Mouse (Mus musculus) megakaryocyte, embryonic 14.5 days (primary cell): ENCODE measurements around the gene Atp2b4. TPM values are rescaled to one million over a fixed set of nuclear protein-coding genes. Genes with fewer than 3 reads are reported as not detected.
"Not testable (repeated sequence)": the region's sequence is repeated elsewhere in the genome, so short reads cannot be mapped to it uniquely, and the experiment has no call there.

Source experiments
- H3K27me3 ChIP-seq: replicated peaks from 2 replicates; pipeline ENCODE3; 2012; ENCODE audit warnings: inconsistent platforms
- H3K36me3 ChIP-seq: replicated peaks from 2 replicates; pipeline ENCODE3; 2012; ENCODE audit warnings: low read length, inconsistent platforms, mixed read lengths
- H3K4me1 ChIP-seq: 2 replicates; pipeline ENCODE4 v1.6.1; 2012; ENCODE audit warnings: inconsistent platforms
- H3K4me3 ChIP-seq: replicated peaks from 2 replicates; pipeline ENCODE3; 2012; ENCODE audit warnings: moderate library complexity, mild to moderate bottlenecking, inconsistent platforms
- H3K9me3 ChIP-seq: 2 replicates; pipeline ENCODE4 v1.6.1; 2012; ENCODE audit warnings: inconsistent platforms
- FLI1 ChIP-seq: IDR thresholded peaks from 2 replicates; pipeline ENCODE4 v1.6.1; 2012; ENCODE audit warnings: low read length, inconsistent platforms, mixed read lengths
- GATA1 ChIP-seq: IDR thresholded peaks from 3 replicates; pipeline ENCODE4 v1.6.1; 2012; ENCODE audit warnings: mixed read lengths, low read length, inconsistent platforms, borderline replicate concordance
- polyA plus RNA-seq: library from polyadenylated mRNA; stranded (reverse); fragments of >175 nt; gene quantifications from 2 replicates; pipeline ENCODE4 v1.2.3, GENCODE M21; 2012; ENCODE audit warnings: low replicate concordance; ENCODE audit not compliant: insufficient read depth

Atp2b4 gene
- polyA plus RNA-seq, 1 experiment, result 3.9 TPM

DNA sequence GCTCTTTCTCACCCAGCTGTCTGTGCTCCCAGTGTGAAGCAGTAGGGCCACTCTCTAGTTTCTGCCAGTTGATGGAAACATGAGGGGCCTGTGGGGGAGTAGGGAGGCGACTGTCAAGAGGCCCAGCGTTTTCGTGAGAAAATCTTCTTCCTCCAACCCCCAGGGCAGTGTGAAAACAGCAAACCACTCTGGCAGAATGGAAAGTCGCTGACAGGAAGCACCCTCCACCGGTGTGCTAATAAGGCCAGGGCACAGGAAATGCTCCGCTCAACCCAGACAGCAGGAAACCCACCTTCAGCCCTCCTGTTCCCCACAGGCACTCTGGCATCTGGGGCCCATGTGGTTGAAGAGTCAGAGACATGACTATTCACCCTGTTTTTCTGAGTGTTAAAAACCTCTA, 110.9 kb downstream of the Atp2b4 start, which contains the start of gene Lax1:
Gene Lax1 (minus strand): TSS at position 212 of the 400 bp plus-strand sequence.
- peak within 1 kb of the TSS; percentile 60 for H3K4me3 ChIP-seq
- H3K4me1 ChIP-seq, result peaks cover 42% of the 10 kb centered on the region
- 0 out of 2 replicates have a peak, but pooled peaks cover 1% of the 10 kb centered on the region for H3K9me3 ChIP-seq
- TF ChIP-seq GATA1 (no peak), FLI1 (no peak)
- no peaks in the 10 kb centered on the region for H3K27me3 ChIP-seq
- H3K36me3 ChIP-seq, result no peaks in the 10 kb centered on the region

DNA sequence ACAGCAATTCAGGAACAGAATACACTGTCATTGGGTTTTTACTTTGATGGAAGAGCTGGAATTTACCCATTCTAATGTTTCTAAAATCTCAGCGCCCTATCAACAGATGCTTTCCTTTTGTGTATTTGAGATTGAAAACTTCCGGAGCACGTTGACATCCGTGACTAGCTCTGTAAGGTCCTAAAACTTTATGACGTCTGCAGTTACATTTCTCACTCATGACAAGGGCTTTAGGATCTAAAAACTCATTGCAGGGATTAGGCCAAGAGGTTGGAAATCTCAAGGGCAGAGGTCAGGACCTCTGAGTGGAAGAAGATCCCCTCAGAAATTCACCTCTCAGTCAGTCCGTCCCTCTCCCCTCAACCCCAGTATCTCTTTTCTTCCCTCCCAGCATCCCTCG, 112.5 kb downstream of the Atp2b4 start:
- no peaks in the 10 kb centered on the region for H3K36me3 ChIP-seq
- TF ChIP-seq GATA1 (no peak), FLI1 (no peak)
- H3K4me1 ChIP-seq, result peaks cover 33% of the 10 kb centered on the region
- no peaks in the 10 kb centered on the region for H3K27me3 ChIP-seq
- peaks cover 7% of the 10 kb centered on the region for H3K9me3 ChIP-seq
- H3K4me3 ChIP-seq, result no peak overlapping the region

DNA sequence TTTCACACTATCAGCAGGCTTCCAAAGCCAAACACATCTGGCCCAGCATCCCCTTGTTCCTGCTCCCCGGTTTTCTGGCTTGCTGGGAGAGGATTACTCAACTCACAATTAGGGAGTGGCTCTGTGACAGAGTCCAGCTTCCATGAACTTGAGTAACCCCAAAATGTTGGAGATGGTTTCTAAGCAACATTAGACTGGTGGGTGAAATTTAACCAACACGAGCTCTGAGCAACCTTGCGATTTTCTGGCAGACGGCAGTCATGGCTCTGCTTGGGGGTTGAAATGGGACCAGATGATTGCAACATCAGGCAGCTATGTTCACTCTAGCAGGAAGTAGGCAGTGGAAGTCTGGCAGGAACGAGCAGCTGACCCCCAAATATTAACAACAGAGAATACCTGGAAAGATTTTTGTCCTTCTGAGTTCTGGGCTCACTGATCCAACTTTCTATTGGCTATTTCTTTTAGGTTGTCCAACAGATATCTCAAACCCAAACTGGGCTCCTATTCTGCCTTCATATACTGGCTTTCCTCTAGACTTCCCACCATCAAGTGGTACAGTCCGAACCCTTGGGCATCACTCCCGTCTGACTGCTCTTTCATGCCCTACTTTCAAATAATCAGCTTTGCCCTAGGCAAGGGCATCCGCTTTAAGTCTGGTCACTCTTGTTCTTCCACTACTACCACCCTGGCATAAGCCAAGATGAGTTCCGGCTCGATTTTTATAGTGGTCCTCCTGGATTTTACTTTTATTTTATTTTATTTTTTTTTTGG, 114.9 kb downstream of the Atp2b4 start:
- no peak for TF ChIP-seq GATA1
- TF ChIP-seq FLI1, result no peak
- Histone ChIP-seq H3K27me3 (no peaks in the 10 kb centered on the region), H3K9me3 (peaks cover 7% of the 10 kb centered on the region), H3K36me3 (no peaks in the 10 kb centered on the region), H3K4me1 (peaks cover 26% of the 10 kb centered on the region), H3K4me3 (no peak overlapping the region)

DNA sequence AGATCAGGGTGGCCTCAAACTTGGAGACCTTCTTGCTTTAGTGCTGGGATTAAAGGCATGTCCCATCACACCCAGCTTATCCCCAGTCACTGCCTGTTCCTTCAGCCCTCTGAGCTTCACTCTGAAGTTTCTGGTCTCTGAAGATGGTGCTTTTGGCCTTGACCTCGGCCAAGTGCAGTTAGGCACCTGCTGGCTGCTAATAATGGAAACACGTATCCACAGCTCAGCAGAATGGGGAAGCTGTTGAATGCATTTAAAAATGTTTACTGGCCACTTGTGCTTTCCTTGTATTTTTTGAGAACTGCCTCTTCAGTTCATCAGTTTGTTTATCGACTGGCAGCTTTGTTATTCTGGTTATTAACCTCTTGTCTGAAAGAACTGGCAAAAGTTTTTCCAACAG, 129.0 kb downstream of the Atp2b4 start:
- Histone ChIP-seq H3K27me3 (no peaks in the 10 kb centered on the region), H3K9me3 (no peaks in the 10 kb centered on the region), H3K4me1 (peaks cover 19% of the 10 kb centered on the region), H3K4me3 (no peak overlapping the region), H3K36me3 (no peaks in the 10 kb centered on the region)
- no peak for TF ChIP-seq GATA1
- no peak for TF ChIP-seq FLI1

DNA sequence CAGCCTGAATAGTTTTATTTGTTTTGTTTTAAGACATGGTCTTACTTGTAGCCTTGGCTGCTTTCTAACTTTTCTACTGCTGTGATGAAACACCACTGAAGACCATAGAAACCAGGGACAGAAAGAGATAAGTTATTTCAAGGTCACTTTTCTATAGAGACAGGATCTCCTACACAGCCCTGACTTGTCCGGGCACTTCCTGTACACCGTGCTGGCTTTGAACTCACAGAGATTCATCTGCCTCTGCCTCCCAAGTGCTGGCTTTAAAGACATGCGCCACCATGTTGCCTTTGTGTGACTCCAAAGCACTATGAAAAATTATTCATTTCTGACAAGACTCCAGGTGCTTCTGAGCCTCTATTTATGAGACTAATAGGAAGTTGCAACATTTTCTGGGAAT, 129.6 kb downstream of the Atp2b4 start:
- TF ChIP-seq GATA1, result no peak
- TF ChIP-seq FLI1, result no peak
- no peaks in the 10 kb centered on the region for H3K36me3 ChIP-seq
- H3K4me1 ChIP-seq, result peaks cover 19% of the 10 kb centered on the region
- no peaks in the 10 kb centered on the region for H3K9me3 ChIP-seq
- no peaks in the 10 kb centered on the region for H3K27me3 ChIP-seq
- H3K4me3 ChIP-seq, result no peak overlapping the region

DNA sequence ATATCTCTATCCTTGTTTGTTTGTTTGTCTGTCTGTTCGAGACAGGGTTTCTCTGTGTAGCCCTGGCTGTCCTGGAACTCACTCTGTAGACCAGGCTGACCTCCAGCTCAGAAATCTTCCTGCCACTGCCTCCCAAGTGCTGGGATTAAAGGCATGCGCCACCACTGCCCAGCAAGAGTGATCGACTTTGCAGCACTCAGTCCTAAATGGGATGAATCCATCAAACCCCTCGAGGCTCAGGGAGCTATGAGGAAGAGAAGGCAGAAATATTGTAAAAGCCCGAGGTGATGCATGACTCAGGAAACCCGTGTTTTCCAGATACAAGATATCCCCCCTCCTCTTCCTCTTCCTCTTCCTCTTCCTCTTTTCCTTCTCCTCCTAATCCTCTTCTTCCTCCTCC, 130.1 kb downstream of the Atp2b4 start:
- H3K4me3 ChIP-seq, result no peak overlapping the region
- no peaks in the 10 kb centered on the region for H3K27me3 ChIP-seq
- TF ChIP-seq GATA1 (no peak), FLI1 (no peak)
- no peaks in the 10 kb centered on the region for H3K9me3 ChIP-seq
- H3K4me1 ChIP-seq, result peaks cover 19% of the 10 kb centered on the region
- no peaks in the 10 kb centered on the region for H3K36me3 ChIP-seq

DNA sequence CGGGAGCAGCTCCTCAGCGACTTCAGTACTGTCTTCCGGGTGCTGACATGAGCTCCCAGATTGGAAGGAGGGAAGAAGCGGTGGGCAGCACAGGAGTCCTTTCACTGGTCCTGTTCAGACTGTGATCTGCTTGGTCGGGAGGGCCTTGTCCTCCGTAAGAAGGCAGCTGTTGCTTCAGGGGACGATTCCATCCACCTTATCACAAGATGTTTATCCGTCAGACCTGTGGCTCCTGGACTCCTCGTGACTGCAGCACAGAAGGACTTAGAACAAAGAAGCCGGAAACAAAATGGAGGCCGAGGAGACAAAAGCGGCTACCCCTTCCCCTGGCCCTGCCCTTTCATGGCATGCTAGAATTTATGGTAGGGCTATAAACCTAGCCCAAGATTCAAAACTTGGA, 130.7 kb downstream of the Atp2b4 start:
- TF ChIP-seq GATA1 (no peak), FLI1 (no peak)
- Histone ChIP-seq H3K36me3 (no peaks in the 10 kb centered on the region), H3K27me3 (no peaks in the 10 kb centered on the region), H3K4me1 (peaks cover 19% of the 10 kb centered on the region), H3K4me3 (no peak overlapping the region), H3K9me3 (no peaks in the 10 kb centered on the region)

DNA sequence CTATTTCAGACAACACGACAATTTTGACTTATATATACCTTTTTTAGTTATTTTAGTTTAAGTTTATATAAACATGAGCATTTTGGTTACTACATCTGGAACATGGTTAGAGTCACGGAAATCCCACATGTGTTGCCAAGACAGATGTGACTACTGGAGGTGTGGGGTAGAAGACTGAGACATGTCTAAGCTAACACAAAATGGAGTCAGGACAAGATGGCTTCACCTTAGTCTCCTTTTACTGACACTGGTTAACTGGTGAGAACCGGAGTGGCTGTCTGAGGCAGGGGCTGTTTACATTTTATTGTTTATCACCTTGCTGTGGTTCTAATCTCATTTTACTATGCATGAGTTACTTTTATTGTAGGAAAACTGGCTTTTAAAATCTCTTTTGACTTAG, 132.2 kb downstream of the Atp2b4 start:
- Histone ChIP-seq H3K4me3 (no peak overlapping the region), H3K9me3 (no peaks in the 10 kb centered on the region), H3K27me3 (no peaks in the 10 kb centered on the region), H3K36me3 (no peaks in the 10 kb centered on the region), H3K4me1 (peaks cover 25% of the 10 kb centered on the region)
- TF ChIP-seq GATA1, result no peak
- no peak for TF ChIP-seq FLI1

DNA sequence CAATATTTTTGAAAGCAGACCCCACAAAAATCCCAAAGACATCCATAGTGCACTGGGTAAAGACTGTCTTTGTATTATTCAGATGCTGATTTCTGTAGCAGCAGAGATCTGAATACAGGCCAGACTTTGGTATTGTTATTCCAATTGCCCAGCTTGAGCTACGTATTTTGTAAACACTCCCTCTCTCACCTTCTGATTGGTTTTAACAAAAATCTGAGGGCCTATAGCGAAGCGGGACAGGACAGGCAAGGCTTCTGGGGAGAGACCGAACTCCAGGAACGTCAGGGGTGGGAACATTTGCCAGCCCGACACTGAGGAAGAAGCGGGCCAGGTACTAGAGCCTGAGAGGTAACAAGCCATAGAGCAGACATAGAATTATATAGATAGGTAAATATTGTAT, 133.1 kb downstream of the Atp2b4 start:
- TF ChIP-seq FLI1 (no peak), GATA1 (no peak)
- Histone ChIP-seq H3K27me3 (no peaks in the 10 kb centered on the region), H3K36me3 (no peaks in the 10 kb centered on the region)

DNA sequence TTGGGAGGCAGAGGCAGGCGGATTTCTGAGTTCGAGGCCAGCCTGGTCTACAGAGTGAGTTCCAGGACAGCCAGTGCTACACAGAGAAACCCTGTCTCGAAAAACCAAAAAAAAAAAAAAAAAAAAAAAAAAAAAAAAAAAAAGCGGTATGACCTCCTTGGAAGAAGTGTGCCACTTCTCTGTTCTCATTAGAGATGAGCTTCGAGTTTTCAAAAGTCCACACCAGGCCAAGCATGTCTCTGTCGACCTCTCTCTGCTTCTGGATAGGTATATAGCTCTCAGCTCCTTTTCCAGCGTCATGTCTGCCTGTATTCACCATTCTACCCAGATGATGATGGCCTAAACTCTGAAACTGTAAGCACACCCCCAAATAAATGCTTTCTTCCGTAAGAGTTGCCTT, 135.1 kb downstream of the Atp2b4 start:
- peaks cover 22% of the 10 kb centered on the region for H3K4me1 ChIP-seq
- not testable (repeated sequence) for H3K27me3 ChIP-seq, H3K4me3 ChIP-seq, H3K9me3 ChIP-seq, H3K36me3 ChIP-seq

More for the DNA sequence above, 133.1 kb downstream of the Atp2b4 start:
- Histone ChIP-seq H3K4me1 (peaks cover 33% of the 10 kb centered on the region), H3K4me3 (no peak overlapping the region), H3K9me3 (no peaks in the 10 kb centered on the region)
